Mouse (Mus musculus) thymus, postnatal 0 days (tissue): ENCODE results near the gene Ppfia1. TPM values are rescaled to one million over a fixed set of nuclear protein-coding genes. Genes with fewer than 3 reads are reported as not detected.

Source experiments
- DNase-seq: peaks from one replicate; pipeline ENCODE4 v3.0.0-alpha.2; 2015; ENCODE audit warnings: low spot score
- polyA plus RNA-seq: library from polyadenylated mRNA; unstranded; fragments of >200 nt; fragmentation: Nextera tagmentation; extraction: Ambion mirVana; gene quantifications from 2 replicates; pipeline ENCODE4 v1.2.1, GENCODE M21; 2015

Ppfia1 gene
- polyA plus RNA-seq, 1 experiment from 2014 or later = 27.0 TPM

GRCm38 (mm10) chr7:144490201-144490873 is 63.2 kb downstream of the Ppfia1 start:
- DNase-seq = no peak

GRCm38 (mm10) chr7:144489067-144489774 is 64.3 kb downstream of the Ppfia1 start:
- no peak for DNase-seq

DNA sequence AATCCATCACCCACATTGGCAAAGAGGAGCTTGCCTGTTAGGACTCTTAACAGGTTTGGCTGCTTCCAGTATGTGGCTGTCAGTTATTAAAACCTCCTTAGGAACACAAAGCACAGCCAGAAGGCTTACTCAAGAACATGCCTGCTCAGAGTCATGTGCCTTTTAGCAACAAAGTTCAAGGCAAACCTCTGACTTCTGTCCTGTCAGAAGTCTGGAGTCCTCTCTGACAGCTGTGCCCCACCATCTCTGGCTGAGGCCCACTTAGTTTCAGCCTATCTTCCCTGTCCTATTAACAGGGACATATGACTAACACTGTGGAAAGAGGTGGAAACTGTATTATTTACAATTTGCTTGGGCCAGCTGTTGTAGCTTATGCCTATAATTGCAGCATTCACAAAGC is 73.2 kb downstream of the Ppfia1 start:
- DNase-seq = no peak

GRCm38 (mm10) chr7:144479569-144479968 is 74.0 kb downstream of the Ppfia1 start:
- DNase-seq = no peak

- DNase-seq = no peak
These were observed 77.8 kb downstream of the Ppfia1 start for GRCm38 (mm10) chr7:144475741-144476140.

GRCm38 (mm10) chr7:144473486-144473885 is 80.0 kb downstream of the Ppfia1 start:
- DNase-seq = no peak

DNA sequence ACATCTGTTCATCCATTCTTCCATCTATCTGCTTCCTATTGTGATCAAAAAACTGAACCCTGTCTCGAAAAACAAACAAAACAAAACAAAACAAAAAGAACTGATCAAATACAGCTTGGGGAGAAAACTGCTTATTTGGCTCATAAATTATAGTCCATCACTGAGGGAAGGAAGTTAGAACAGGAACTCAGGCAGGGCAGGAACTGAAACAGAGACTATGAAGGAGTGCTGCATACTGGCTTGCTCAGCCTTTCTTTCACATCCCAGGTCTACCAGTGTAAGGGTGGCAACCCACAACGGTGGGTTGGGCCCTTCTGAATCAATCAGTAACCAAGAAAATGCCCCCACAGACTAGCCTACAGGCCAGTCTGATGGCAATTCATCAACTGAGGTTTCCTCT is 82.4 kb downstream of the Ppfia1 start:
- no peak for DNase-seq

DNA sequence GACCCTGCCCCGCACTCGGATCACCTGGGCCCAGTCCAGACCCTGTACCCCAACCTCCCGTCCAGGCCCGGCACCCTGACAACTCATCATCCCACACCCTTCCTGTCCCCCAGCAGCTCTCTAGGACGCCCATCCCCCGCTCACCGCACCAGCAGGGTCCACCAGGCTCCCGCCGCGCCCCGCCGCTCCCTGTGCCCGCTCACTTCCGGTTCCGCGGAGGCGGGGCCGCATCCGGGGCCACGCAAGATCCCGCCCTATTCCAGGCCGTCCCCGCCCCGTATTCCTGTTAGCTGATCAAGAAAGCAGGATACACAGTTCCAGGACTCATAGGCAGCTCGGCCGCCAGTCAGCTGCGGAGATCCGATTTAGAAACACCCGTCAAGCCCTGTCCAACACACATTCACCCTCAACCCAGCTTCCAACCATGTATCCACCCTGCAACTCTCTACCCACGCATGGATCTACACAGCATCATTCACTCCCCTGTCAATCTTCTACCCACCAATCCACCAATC is 82.9 kb downstream of the Ppfia1 start, which contains the start of gene Cttn:
Gene Cttn (minus strand): TSS at position 465 of the 515 bp plus-strand sequence.
- peak; percentile 59 for DNase-seq

DNA sequence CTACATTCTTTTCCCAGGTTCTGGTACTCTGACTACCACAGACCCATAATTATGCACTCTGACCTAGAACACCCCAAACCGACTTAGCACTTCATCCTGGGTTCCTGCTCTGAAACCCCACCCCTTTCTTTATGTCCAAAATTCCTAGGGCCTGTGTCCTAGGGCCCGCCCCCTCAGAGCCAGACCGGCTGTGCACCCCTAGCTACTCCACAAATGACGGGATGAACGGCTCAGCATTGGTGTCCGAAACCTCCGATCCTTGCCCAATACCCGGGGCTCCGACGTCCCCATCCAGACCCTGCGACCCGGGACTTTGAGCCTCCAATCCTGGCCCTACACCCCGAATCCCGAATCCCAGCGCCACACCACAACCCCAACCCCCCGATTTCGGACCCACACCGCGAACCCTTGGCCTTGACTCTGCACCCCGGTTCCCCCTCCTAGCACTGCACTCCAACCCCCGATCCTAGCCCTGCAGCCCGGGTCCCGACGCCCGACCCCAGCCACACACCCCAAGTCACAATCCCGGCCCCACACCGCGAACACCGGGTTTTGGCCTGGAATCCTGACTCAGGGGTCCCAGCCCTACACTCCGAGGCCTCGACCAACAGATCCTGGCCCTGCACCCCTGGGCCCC is 83.5 kb downstream of the Ppfia1 start:
- no peak for DNase-seq

- DNase-seq = no peak
These were observed 84.3 kb downstream of the Ppfia1 start for GRCm38 (mm10) chr7:144469181-144469641.

- no peak for DNase-seq
These were observed 84.8 kb downstream of the Ppfia1 start for GRCm38 (mm10) chr7:144468741-144469140.

GRCm38 (mm10) chr7:144462577-144462976 is 91.0 kb downstream of the Ppfia1 start:
- no peak for DNase-seq

- DNase-seq = no peak
These were observed 92.2 kb downstream of the Ppfia1 start for GRCm38 (mm10) chr7:144461246-144461902.

GRCm38 (mm10) chr7:144458881-144459280 is 94.6 kb downstream of the Ppfia1 start:
- DNase-seq = no peak

- peak; percentile 23 for DNase-seq
These were observed 102.9 kb downstream of the Ppfia1 start for GRCm38 (mm10) chr7:144450661-144451060.

GRCm38 (mm10) chr7:144449637-144450570 is 103.6 kb downstream of the Ppfia1 start:
- no peak for DNase-seq

- no peak for DNase-seq
These were observed 105.3 kb downstream of the Ppfia1 start for GRCm38 (mm10) chr7:144448186-144448585.

GRCm38 (mm10) chr7:144447146-144447545 is 106.4 kb downstream of the Ppfia1 start:
- DNase-seq = peak; percentile 50

- DNase-seq = peak; percentile 33
These were observed 108.7 kb downstream of the Ppfia1 start for GRCm38 (mm10) chr7:144444788-144445187.

- DNase-seq = no peak
These were observed 111.6 kb downstream of the Ppfia1 start for GRCm38 (mm10) chr7:144441976-144442375.
